Mouse (Mus musculus) intestine, embryonic 16.5 days (tissue): ENCODE data around the gene Ppp6r1. TPM values are rescaled to one million over a fixed set of nuclear protein-coding genes. Genes with fewer than 3 reads are reported as not detected.

ENCODE experiments used
- ATAC-seq: fragments of 200-750 bp; cut with Nextera tagmentation; 2 replicates; pipeline ENCODE4 v1.8.0; 2017; ENCODE audit warnings: moderate TSS enrichment, moderate library complexity
- H3K27ac ChIP-seq: fragments of 300-500 bp; sonication (generic); 2 replicates; pipeline ENCODE4 v1.5.1; 2014; ENCODE audit warnings: mild to moderate bottlenecking, low read length
- H3K27me3 ChIP-seq: fragments of 300-500 bp; sonication (generic); replicated peaks from 2 replicates; pipeline ENCODE4 v1.6.1; 2014; ENCODE audit warnings: low read length, control low read depth, mixed read lengths; ENCODE audit not compliant: control insufficient read depth, insufficient read depth
- H3K36me3 ChIP-seq: fragments of 300-500 bp; sonication (generic); 2 replicates; pipeline ENCODE4 v1.6.1; 2014; ENCODE audit warnings: low read length, control low read depth; ENCODE audit not compliant: control insufficient read depth, insufficient read depth
- H3K4me1 ChIP-seq: fragments of 300-500 bp; sonication (generic); 2 replicates; pipeline ENCODE4 v1.6.1; 2014; ENCODE audit warnings: low read length, control low read depth, mixed read lengths; ENCODE audit not compliant: control insufficient read depth, insufficient read depth
- H3K4me2 ChIP-seq: fragments of 300-500 bp; sonication (generic); 2 replicates; pipeline ENCODE4 v1.6.1; 2014; ENCODE audit warnings: low read depth, low read length, control low read depth
- H3K4me3 ChIP-seq: fragments of 300-500 bp; sonication (generic); 2 replicates; pipeline ENCODE4 v1.5.1; 2014; ENCODE audit warnings: mild to moderate bottlenecking, low read length
- H3K9ac ChIP-seq: fragments of 300-500 bp; sonication (generic); 2 replicates; pipeline ENCODE4 v1.6.1; 2014; ENCODE audit warnings: low read depth, low read length
- H3K9me3 ChIP-seq: fragments of 300-500 bp; sonication (generic); 2 replicates; pipeline ENCODE4 v1.6.1; 2016; ENCODE audit warnings: low read length, control low read depth; ENCODE audit not compliant: control insufficient read depth
- WGBS: fragments of 180-500 bp; shearing (Covaris S2); extraction: QIAGEN DNeasy Blood & Tissue Kit; methylation state at CpG from one replicate; pipeline ENCODE4 v1.1.7; 2014; 5-methylcytosine and 5-hydroxymethylcytosine counted together
- polyA plus RNA-seq: library from polyadenylated mRNA; unstranded; fragments of >200 nt; fragmentation: Nextera tagmentation; extraction: Ambion mirVana; gene quantifications from 2 replicates; pipeline ENCODE4 v1.2.1, GENCODE M21; 2015

The Ppp6r1 gene
- polyA plus RNA-seq, 1 experiment from 2014 or later, result 2.9 TPM

- 82% methylated on average over 5 of the region's 5 CpGs for WGBS
- Histone ChIP-seq H3K36me3 (0 out of 2 replicates have a peak, but pooled peaks cover 6% of the 10 kb centered on the region), H3K4me2 (no peak overlapping the region), H3K9ac (no peak overlapping the region), H3K4me1 (peaks cover 4% of the 10 kb centered on the region), H3K27me3 (no peaks in the 10 kb centered on the region), H3K9me3 (no peaks in the 10 kb centered on the region), H3K27ac (no peak overlapping the region), H3K4me3 (no peak overlapping the region)
- ATAC-seq, result no peak
Measured at GRCm38 (mm10) chr7:4683307-4683706, 24.5 kb upstream of the Ppp6r1 start.

GRCm38 (mm10) chr7:4675200-4675599 lies 16.4 kb upstream of the Ppp6r1 start:
- Histone ChIP-seq H3K9me3 (no peaks in the 10 kb centered on the region), H3K4me2 (no peak overlapping the region), H3K27ac (no peak overlapping the region), H3K4me3 (no peak overlapping the region), H3K4me1 (peaks cover 7% of the 10 kb centered on the region; the same call in 1 of the 2 replicates), H3K36me3 (peaks cover 6% of the 10 kb centered on the region; the same call in 1 of the 2 replicates), H3K9ac (no peak overlapping the region), H3K27me3 (no peaks in the 10 kb centered on the region)
- 57% methylated on average over 7 of the region's 7 CpGs for WGBS
- ATAC-seq, result peak; percentile 56

GRCm38 (mm10) chr7:4674114-4674731 lies 15.4 kb upstream of the Ppp6r1 start:
- peak; percentile 63 for ATAC-seq
- Histone ChIP-seq H3K9me3 (no peaks in the 10 kb centered on the region), H3K27ac (peak overlapping the region; percentile 31; the same call in 1 of the 2 replicates), H3K4me2 (no peak overlapping the region), H3K27me3 (no peaks in the 10 kb centered on the region), H3K36me3 (peaks cover 2% of the 10 kb centered on the region; the same call in 1 of the 2 replicates), H3K4me3 (no peak overlapping the region), H3K4me1 (peaks cover 7% of the 10 kb centered on the region; the same call in 1 of the 2 replicates), H3K9ac (0 out of 2 replicates have a peak overlapping the region, but pooled peaks have one; percentile 21)
- WGBS, result 57% methylated on average over 12 of the region's 12 CpGs

- peak overlapping the region; percentile 52; the same call in 1 of the 2 replicates for H3K27ac ChIP-seq
- peak; percentile 41; the same call in 1 of the 2 replicates for ATAC-seq
- 54% methylated on average over 4 of the region's 4 CpGs for WGBS
Measured at GRCm38 (mm10) chr7:4671956-4672355, 13.1 kb upstream of the Ppp6r1 start.

GRCm38 (mm10) chr7:4670655-4671255 lies 11.9 kb upstream of the Ppp6r1 start:
- Histone ChIP-seq H3K27ac (no peak overlapping the region), H3K9ac (no peak overlapping the region), H3K9me3 (no peaks in the 10 kb centered on the region), H3K36me3 (peaks cover 5% of the 10 kb centered on the region), H3K4me1 (peaks cover 7% of the 10 kb centered on the region; the same call in 1 of the 2 replicates), H3K27me3 (no peaks in the 10 kb centered on the region), H3K4me2 (no peak overlapping the region), H3K4me3 (no peak overlapping the region)
- 84% methylated on average over 8 of the region's 8 CpGs for WGBS
- ATAC-seq, result 0 out of 2 replicates have a peak, but pooled peaks have one; percentile 17

More at GRCm38 (mm10) chr7:4671956-4672355, 13.1 kb upstream of the Ppp6r1 start:
- Histone ChIP-seq H3K4me1 (peaks cover 7% of the 10 kb centered on the region; the same call in 1 of the 2 replicates), H3K27me3 (no peaks in the 10 kb centered on the region), H3K9ac (no peak overlapping the region), H3K4me3 (no peak overlapping the region), H3K9me3 (no peaks in the 10 kb centered on the region), H3K36me3 (peaks cover 2% of the 10 kb centered on the region; the same call in 1 of the 2 replicates), H3K4me2 (no peak overlapping the region)

- 93% methylated on average over 9 of the region's 9 CpGs for WGBS
- 0 out of 2 replicates have a peak, but pooled peaks cover under 1% of the 10 kb centered on the region for H3K4me1 ChIP-seq
- no peak overlapping the region for H3K9ac ChIP-seq
- no peak overlapping the region for H3K4me3 ChIP-seq
- H3K27me3 ChIP-seq, result no peaks in the 10 kb centered on the region
- no peaks in the 10 kb centered on the region for H3K9me3 ChIP-seq
- H3K36me3 ChIP-seq, result peaks cover 5% of the 10 kb centered on the region
- no peak for ATAC-seq
- no peak overlapping the region for H3K4me2 ChIP-seq
- H3K27ac ChIP-seq, result no peak overlapping the region
Measured at GRCm38 (mm10) chr7:4669156-4669555, 10.3 kb upstream of the Ppp6r1 start.

- Histone ChIP-seq H3K36me3 (peaks cover 5% of the 10 kb centered on the region), H3K27ac (no peak overlapping the region), H3K4me1 (no peaks in the 10 kb centered on the region), H3K9me3 (no peaks in the 10 kb centered on the region), H3K9ac (no peak overlapping the region), H3K4me3 (no peak overlapping the region), H3K27me3 (no peaks in the 10 kb centered on the region), H3K4me2 (no peak overlapping the region)
- ATAC-seq, result no peak
- 95% methylated on average over 8 of the region's 8 CpGs for WGBS
Measured at GRCm38 (mm10) chr7:4668506-4668905, 9.7 kb upstream of the Ppp6r1 start.

GRCm38 (mm10) chr7:4666871-4667270 lies 8.1 kb upstream of the Ppp6r1 start:
- Histone ChIP-seq H3K4me2 (no peak overlapping the region), H3K36me3 (peaks cover 5% of the 10 kb centered on the region), H3K27ac (no peak overlapping the region), H3K9me3 (no peaks in the 10 kb centered on the region), H3K4me1 (no peaks in the 10 kb centered on the region), H3K27me3 (no peaks in the 10 kb centered on the region), H3K9ac (no peak overlapping the region), H3K4me3 (no peak overlapping the region)
- 96% methylated on average over 5 of the region's 5 CpGs for WGBS
- ATAC-seq, result no peak

- Histone ChIP-seq H3K4me1 (peaks cover 7% of the 10 kb centered on the region), H3K27ac (no peak overlapping the region), H3K36me3 (peaks cover 5% of the 10 kb centered on the region), H3K4me3 (no peak overlapping the region), H3K27me3 (no peaks in the 10 kb centered on the region), H3K9me3 (no peaks in the 10 kb centered on the region), H3K9ac (no peak overlapping the region), H3K4me2 (no peak overlapping the region)
- no peak for ATAC-seq
- WGBS, result 81% methylated on average over 2 of the region's 2 CpGs
Measured at GRCm38 (mm10) chr7:4663742-4664141, 4.9 kb upstream of the Ppp6r1 start.
